Mouse (Mus musculus) hindbrain, embryonic 12.5 days (tissue): ENCODE measurements around the gene Gm9844. TPM values are rescaled to one million over a fixed set of nuclear protein-coding genes. Genes with fewer than 3 reads are reported as not detected.

Source experiments
- ATAC-seq: fragments of 200-750 bp; cut with Nextera tagmentation; 2 replicates; pipeline ENCODE4 v1.8.0; 2017; ENCODE audit warnings: moderate TSS enrichment; ENCODE audit not compliant: low FRiP score
- H3K27ac ChIP-seq: fragments of 300-500 bp; sonication (generic); 2 replicates; pipeline ENCODE4 v1.5.1; 2016; ENCODE audit warnings: mild to moderate bottlenecking
- H3K27me3 ChIP-seq: fragments of 300-500 bp; sonication (generic); 2 replicates; pipeline ENCODE4 v1.6.1; 2016; ENCODE audit warnings: mild to moderate bottlenecking
- H3K36me3 ChIP-seq: fragments of 300-500 bp; sonication (generic); 2 replicates; pipeline ENCODE4 v1.6.1; 2016; ENCODE audit warnings: mild to moderate bottlenecking
- H3K4me1 ChIP-seq: fragments of 300-500 bp; sonication (generic); 2 replicates; pipeline ENCODE4 v1.6.1; 2016
- H3K4me2 ChIP-seq: fragments of 300-500 bp; sonication (generic); replicated peaks from 2 replicates; pipeline ENCODE4 v1.6.1; 2016; ENCODE audit warnings: mild to moderate bottlenecking
- H3K4me3 ChIP-seq: fragments of 300-500 bp; sonication (generic); 2 replicates; pipeline ENCODE4 v1.5.1; 2016; ENCODE audit warnings: mild to moderate bottlenecking
- H3K9ac ChIP-seq: fragments of 300-500 bp; sonication (generic); 2 replicates; pipeline ENCODE4 v1.6.1; 2016; ENCODE audit warnings: mild to moderate bottlenecking, moderate library complexity
- H3K9me3 ChIP-seq: fragments of 300-500 bp; sonication (generic); replicated peaks from 2 replicates; pipeline ENCODE4 v1.6.1; 2016; ENCODE audit warnings: mild to moderate bottlenecking
- WGBS: fragments of 180-500 bp; shearing (Covaris S2); methylation state at CpG from one replicate; pipeline ENCODE4 v1.1.7; 2016; 5-methylcytosine and 5-hydroxymethylcytosine counted together
- polyA plus RNA-seq: library from polyadenylated mRNA; unstranded; fragments of >200 nt; fragmentation: Nextera tagmentation; extraction: Ambion mirVana; gene quantifications from 2 replicates; pipeline ENCODE4 v1.2.1, GENCODE M21; 2016

Gene Gm9844
- polyA plus RNA-seq, 1 experiment from 2014 or later = 28.6 TPM

DNA sequence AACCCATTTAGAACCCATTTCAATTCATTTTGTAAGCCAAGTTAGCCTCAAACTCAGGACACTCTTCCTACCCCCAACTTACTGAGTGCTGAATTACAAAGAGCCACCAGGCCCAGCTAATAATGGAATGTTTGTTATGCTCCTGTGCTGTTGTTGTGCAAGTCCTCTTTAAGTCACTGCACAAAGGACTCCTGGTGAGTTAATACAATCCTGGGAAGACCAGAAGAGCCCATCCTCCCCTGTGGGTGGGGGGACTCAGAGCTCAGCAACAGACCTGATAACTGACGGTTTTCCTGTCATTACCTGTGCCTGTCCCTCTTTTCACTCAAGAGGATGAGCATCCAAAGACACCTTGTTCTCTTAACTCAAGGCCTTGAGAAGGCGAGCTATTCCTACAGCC is 17.6 kb downstream of the Gm9844 start:
- H3K9me3 ChIP-seq = no peaks in the 10 kb centered on the region
- 20% methylated on average over 2 of the region's 2 CpGs for WGBS

DNA sequence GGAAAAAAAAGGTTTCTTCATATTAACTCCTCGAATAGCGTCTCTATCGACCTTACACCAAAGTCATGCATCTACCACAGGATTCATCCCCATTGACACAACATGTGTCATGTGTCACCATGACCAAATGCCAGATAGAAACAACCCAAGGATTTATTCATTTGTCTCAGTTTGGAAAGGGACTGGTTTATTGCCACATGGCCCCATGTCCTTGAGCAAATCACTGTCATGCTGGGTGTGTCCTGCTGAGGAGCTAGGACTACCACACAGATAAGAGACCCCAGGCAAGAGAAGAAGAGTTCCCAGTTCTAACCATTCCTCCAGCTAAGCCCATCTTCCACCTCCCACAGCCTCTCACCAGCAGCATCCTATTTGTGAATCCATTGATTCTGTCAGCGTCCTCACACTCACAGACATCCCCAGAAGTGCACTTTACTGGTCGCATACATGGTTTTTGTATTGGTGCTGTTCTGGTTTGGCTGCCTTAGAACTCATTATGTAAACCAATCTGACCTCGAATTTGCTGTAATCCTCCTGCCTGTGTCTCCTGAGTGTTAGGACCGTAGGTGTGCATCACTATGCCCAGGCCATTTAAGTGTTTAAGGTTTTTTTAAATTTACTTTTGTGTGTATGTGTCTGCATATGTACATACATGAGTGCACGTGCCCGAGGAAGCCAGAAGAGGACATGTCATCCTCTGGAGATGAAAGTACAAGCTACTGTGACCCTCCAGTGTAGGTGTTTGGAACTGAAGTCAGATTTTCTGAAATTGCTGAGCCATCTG is 20.6 kb downstream of the Gm9844 start:
- no peaks in the 10 kb centered on the region for H3K27me3 ChIP-seq
- H3K9me3 ChIP-seq = no peaks in the 10 kb centered on the region
- no peak overlapping the region for H3K4me2 ChIP-seq
- WGBS = 92% methylated on average over 9 of the region's 9 CpGs
- ATAC-seq = no peak
- peaks cover 20% of the 10 kb centered on the region for H3K36me3 ChIP-seq
- no peak overlapping the region for H3K4me3 ChIP-seq
- H3K9ac ChIP-seq = no peak overlapping the region
- peaks cover 25% of the 10 kb centered on the region for H3K4me1 ChIP-seq
- H3K27ac ChIP-seq = no peak overlapping the region

More for the DNA sequence above, 17.6 kb downstream of the Gm9844 start:
- Histone ChIP-seq H3K9ac (no peak overlapping the region), H3K4me2 (no peak overlapping the region), H3K27me3 (no peaks in the 10 kb centered on the region), H3K27ac (no peak overlapping the region), H3K36me3 (no peaks in the 10 kb centered on the region), H3K4me3 (no peak overlapping the region), H3K4me1 (no peaks in the 10 kb centered on the region)
- no peak for ATAC-seq

DNA sequence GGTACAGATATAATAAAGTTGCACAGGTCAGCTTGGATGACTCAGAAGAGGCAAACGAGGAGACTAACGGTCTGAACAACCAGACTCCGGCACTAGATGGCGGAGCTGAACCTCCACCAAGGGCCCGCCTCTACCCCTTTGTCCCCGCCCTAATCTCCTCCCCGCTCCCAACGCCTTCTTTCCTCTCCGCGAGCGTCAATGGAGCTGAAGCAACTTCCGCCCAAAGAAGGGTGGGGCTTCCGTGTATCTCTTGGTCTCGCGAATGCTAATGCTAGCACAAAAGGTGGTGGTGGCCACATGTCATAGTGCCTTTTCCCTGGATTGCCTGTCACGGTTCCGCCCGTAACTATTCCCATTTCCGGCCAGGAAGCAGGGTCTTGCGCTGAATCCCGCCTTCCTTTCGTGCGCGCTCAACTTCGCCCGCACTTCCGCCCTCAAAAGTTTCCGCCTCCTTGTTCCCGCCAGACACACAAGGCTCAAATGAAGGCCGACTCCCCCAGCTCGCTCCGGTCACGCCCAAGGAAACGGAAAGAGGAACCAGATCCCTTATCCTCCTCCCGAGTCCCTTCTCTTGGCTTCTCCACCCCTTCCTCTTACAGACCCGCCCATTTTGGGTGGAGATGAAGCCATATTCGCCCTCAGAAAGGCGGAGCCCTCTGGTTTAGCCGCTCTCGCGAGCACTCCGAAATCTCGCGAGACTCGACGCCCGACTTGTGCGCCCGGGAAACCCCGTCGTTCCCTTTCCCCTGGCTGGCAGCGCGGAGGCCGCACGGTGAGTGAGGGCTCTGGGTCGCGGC is 22.1 kb downstream of the Gm9844 start, which contains the start of gene Rps19:
TSS of gene Rps19 (plus strand) at position 476 of the 797 bp plus-strand sequence.
- WGBS = under 1% methylated on average over 57 of the region's 57 CpGs
- peak; percentile 94 for ATAC-seq
- no peaks in the 10 kb centered on the region for H3K27me3 ChIP-seq
- H3K4me2 ChIP-seq = peak within 1 kb of the TSS; percentile 79
- H3K9me3 ChIP-seq = no peaks in the 10 kb centered on the region
- H3K9ac ChIP-seq = peak within 1 kb of the TSS; percentile 98
- peaks cover 28% of the 10 kb centered on the region for H3K4me1 ChIP-seq
- peak within 1 kb of the TSS; percentile 87 for H3K27ac ChIP-seq
- peaks cover 34% of the 10 kb centered on the region for H3K36me3 ChIP-seq
- H3K4me3 ChIP-seq = peak within 1 kb of the TSS; percentile 82

DNA sequence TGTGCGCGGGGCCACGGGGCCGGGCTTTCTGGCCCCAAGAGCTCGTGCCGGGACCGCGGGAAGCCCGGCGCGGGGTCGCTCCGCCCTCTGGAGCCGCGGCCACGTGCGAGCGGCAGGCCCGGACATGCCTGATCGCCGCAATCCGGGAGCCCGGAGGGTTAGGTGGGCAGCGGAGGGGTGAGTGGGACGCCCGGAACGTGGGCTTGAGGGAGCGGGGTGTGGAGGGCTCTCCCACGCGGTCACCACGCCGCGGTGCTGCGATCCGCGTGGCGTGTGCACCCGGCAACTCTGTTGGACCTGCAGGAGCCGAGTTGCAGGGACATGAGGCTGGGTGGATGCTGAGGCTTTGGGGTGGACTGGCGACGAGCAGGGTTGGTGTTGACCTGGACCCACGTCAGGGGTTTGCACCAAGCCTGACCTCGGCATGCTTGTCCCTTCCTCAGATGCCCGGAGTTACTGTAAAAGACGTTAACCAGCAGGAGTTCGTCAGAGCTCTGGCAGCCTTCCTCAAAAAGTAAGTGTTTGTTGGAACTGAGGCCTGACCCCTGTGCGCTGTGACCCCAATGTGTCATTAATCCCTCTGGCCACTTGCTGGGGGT is 22.8 kb downstream of the Gm9844 start:
- peak overlapping the region; percentile 87 for H3K27ac ChIP-seq
- H3K27me3 ChIP-seq = no peaks in the 10 kb centered on the region
- ATAC-seq = peak; percentile 5; the same call in 1 of the 2 replicates
- peak overlapping the region; percentile 98 for H3K9ac ChIP-seq
- H3K4me1 ChIP-seq = peaks cover 28% of the 10 kb centered on the region
- under 1% methylated on average over 47 of the region's 47 CpGs for WGBS
- peak overlapping the region; percentile 82 for H3K4me3 ChIP-seq
- peak overlapping the region; percentile 79 for H3K4me2 ChIP-seq
- no peaks in the 10 kb centered on the region for H3K9me3 ChIP-seq
- H3K36me3 ChIP-seq = peaks cover 41% of the 10 kb centered on the region

DNA sequence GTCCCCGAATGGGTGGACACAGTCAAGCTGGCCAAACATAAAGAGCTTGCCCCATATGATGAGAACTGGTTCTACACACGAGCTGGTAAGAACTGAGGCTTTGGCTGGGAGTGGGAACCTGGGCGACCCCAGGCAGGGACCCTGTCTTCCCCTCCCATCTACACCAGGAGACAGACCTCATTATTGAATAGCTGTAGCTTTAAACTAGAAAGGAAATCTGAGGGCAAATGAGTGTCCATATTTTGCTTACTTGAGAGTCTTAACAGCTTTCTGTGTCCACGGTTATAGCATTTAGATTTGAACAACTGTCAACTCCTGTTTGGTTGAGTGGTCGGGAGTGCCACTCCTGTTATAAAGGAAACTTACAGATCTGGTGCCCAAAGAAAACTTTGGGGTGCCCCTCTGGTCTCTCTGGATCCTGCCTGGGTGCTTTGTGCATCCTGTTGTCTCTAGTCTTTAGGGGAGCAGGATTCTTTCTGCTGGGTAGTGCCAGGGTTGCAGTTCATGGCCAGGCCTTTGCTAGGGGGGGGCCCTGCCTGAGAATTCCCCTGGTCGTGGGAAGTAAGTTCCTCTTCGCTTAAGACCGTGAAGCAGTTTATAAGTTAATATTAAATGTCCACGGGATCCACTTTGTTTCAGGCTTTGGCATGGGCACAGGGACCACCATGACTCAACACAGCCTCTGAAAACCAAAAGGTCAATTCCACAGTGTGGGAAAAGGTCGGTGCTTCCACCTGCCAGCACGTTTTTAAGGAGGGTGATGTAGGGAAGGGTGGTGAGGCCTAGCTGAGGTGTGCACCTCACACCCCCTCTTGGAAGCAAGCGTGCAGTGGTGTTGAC is 23.7 kb downstream of the Gm9844 start:
- ATAC-seq = no peak
- peak overlapping the region; percentile 79 for H3K4me2 ChIP-seq
- peaks cover 46% of the 10 kb centered on the region for H3K36me3 ChIP-seq

DNA sequence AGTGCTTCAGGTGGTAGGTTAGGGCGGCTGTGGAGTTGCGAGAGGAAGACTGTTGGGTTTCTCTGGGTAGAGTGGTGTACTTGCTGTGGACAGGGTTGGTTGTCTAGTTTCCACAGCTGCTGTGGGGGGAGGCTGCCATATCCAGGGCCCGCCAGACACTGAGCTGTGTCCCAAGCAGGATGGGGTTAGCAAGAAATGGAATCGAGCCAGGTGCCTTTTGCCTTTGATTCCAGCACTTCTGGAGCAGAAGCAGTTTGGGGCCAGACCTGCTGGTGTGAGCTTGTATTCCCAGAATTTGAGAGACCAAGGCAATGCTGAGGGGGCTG is 24.3 kb downstream of the Gm9844 start:
- Histone ChIP-seq H3K27me3 (no peaks in the 10 kb centered on the region), H3K9me3 (no peaks in the 10 kb centered on the region), H3K27ac (no peak overlapping the region), H3K36me3 (peaks cover 46% of the 10 kb centered on the region), H3K4me1 (peaks cover 28% of the 10 kb centered on the region), H3K4me2 (peak overlapping the region; percentile 79), H3K9ac (peak overlapping the region; percentile 98), H3K4me3 (peak overlapping the region; percentile 82)
- no peak for ATAC-seq
- WGBS = 77% methylated on average over 4 of the region's 4 CpGs

More for the DNA sequence above, 23.7 kb downstream of the Gm9844 start:
- peaks cover 28% of the 10 kb centered on the region for H3K4me1 ChIP-seq
- no peaks in the 10 kb centered on the region for H3K9me3 ChIP-seq
- H3K27me3 ChIP-seq = no peaks in the 10 kb centered on the region
- WGBS = 47% methylated on average over 12 of the region's 12 CpGs
- peak overlapping the region; percentile 82 for H3K4me3 ChIP-seq
- no peak overlapping the region for H3K27ac ChIP-seq
- peak overlapping the region; percentile 98 for H3K9ac ChIP-seq

DNA sequence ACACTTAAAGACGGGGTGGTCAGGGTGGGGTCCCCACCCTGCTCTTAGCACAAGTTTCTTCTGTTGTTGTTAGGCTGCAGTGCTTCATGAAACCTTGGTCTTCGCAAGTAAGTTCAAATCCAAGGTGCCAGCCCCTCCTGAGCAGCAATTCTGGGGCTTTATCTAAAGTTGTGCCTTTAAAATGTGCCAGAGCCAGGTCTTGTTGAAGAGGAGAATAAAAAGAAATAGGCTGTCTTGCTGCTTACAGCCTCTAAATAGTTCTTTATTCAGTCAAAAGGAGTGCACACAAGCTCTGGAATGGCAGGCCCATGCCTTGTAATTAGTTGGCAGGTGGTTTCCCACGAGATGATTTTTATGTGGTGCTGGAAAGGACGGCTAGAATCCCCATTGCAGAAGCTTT is 25.1 kb downstream of the Gm9844 start:
- Histone ChIP-seq H3K27me3 (no peaks in the 10 kb centered on the region), H3K4me3 (no peak overlapping the region), H3K27ac (no peak overlapping the region), H3K9ac (peak overlapping the region; percentile 19; the same call in 1 of the 2 replicates), H3K9me3 (no peaks in the 10 kb centered on the region), H3K4me1 (peaks cover 28% of the 10 kb centered on the region), H3K4me2 (no peak overlapping the region), H3K36me3 (peaks cover 46% of the 10 kb centered on the region)
- 75% methylated on average over 4 of the region's 4 CpGs for WGBS
- no peak for ATAC-seq

DNA sequence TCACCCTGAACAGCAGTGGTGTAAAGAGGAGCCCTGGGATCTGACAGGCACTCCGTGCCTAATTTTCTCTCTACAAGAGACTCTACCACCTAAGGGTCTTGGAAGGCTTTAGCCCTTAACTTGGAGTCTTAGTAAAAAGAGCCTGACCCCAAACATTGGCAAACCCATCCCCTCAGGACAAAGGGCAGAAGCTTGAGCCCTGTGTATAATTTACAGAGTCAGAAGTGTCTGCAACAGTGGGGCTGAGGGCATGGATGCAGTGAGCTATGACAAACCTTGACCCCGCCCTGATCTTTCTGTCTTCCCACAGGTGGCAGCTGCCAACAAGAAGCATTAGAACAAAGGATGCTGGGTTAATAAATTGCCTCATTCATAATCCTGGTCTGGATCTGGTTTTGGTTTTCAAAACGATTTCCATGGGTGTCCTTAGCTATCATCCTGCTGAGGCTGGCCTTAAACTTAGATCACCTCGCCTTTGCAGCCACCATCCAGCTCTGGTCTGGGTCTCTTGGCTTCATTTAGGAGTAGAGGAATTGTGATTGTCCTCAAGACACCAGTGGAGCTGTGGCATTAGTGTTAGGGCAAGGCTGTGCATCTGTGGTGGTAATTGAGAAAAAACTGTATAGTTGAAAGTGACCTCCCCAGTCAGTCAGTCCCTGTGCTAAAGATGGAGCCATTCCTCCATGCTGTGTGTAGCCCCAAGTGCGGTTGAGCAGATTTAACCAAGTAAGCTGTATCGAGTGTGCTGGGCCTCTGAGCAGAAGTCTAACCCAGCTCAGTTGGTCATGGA is 27.6 kb downstream of the Gm9844 start:
- no peak overlapping the region for H3K27ac ChIP-seq
- H3K9me3 ChIP-seq = no peaks in the 10 kb centered on the region
- H3K4me2 ChIP-seq = no peak overlapping the region
- WGBS = 83% methylated on average over 6 of the region's 6 CpGs
- peaks cover 28% of the 10 kb centered on the region for H3K4me1 ChIP-seq
- no peaks in the 10 kb centered on the region for H3K27me3 ChIP-seq
- H3K4me3 ChIP-seq = no peak overlapping the region
- ATAC-seq = 0 out of 2 replicates have a peak, but pooled peaks have one; percentile 8
- peaks cover 46% of the 10 kb centered on the region for H3K36me3 ChIP-seq
- H3K9ac ChIP-seq = no peak overlapping the region

DNA sequence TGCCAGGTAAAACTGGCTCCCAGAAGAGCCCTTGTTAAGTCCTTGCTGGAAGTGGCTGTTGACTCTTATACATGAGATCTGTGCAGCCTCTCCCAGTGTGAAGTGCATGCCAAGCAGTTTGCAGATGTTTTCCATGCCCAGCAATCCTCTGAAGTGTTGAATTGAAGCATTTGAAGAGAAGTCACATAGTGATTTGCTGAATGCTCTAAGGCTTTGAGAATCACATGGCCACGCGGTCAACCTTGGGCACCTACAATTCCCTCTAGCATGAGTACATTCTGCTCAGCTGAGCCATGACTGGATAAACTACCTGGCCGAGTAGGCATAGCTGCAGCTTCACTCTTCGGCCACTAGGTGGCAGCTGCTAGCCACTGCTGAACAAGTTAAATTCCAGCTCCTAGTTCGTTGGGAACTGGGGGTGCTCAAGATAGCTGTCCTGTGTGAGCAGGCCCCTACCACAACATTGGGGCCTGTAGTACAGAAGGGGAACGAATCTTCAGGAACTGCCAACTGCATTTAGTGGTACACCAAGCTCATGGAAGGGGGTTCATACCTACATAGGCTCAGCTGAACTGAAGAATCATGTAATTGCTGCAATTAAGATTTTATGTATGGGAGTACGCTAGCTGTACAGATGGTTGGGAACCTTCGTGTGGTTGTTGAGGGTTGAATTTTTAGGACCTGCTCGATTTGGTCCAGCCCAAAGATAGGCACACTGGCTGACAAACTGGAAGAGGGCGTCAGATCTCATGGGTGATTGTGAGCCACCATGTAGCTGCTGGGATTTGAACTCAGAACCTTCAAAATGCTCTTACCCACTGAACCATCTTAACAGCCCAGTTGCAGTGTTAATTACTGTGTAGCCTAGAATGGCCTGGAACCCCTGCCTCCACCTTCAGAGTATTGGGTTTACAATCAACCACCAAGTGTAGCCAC is 28.5 kb downstream of the Gm9844 start:
- Histone ChIP-seq H3K4me1 (peaks cover 23% of the 10 kb centered on the region), H3K9me3 (no peaks in the 10 kb centered on the region), H3K36me3 (peaks cover 46% of the 10 kb centered on the region), H3K27me3 (no peaks in the 10 kb centered on the region), H3K27ac (no peak overlapping the region), H3K4me3 (no peak overlapping the region), H3K9ac (no peak overlapping the region), H3K4me2 (no peak overlapping the region)
- WGBS = 35% methylated on average over 10 of the region's 10 CpGs
- peak; percentile 53 for ATAC-seq

DNA sequence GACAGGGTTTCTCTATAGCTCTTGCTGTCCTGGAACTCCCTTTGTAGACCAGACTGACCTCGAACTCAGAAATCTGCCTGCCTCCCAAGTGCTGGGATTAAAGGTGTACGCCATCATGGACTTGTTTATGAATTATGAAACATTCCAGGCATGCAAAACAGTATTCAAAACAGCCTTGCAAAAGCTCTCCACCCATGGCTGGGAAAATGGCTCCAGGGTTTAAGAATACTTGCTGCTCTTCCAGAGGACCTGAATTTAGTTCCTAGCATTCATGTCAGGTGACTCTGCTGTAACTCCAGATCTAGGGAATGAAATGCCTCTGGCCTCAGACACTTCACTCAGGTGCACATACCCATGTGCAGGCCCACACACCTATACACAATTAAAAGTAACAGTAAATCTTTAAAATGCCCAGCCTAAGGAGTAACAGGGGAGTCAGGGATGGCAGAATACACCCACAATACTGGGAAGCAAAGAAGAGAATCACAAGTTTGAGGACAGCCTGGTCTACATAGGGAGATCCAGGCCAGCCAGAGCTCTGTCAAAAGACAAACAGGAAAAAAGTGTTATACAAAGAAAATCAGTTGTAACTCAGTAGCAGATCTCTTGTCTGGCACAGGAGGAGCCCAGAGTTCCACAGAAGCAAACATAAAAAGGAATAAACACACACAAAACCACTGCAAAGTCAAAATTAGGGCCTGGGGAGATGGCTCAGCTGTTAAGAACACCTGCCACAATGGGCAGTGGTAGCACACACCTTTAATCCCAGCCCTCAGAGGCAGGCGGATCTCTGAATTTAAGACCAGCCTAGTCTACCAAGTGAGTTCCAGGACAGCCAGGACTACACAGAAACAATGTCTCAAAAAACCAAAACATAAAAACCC is 29.5 kb downstream of the Gm9844 start:
- WGBS = 78% methylated on average over 3 of the region's 3 CpGs

More for the DNA sequence above, 29.5 kb downstream of the Gm9844 start:
- H3K27ac ChIP-seq = no peak overlapping the region
- no peak overlapping the region for H3K4me2 ChIP-seq
- no peak overlapping the region for H3K4me3 ChIP-seq
- H3K9me3 ChIP-seq = no peaks in the 10 kb centered on the region
- ATAC-seq = no peak
- H3K9ac ChIP-seq = no peak overlapping the region
- H3K27me3 ChIP-seq = no peaks in the 10 kb centered on the region
- peaks cover 36% of the 10 kb centered on the region for H3K36me3 ChIP-seq
- peaks cover 13% of the 10 kb centered on the region for H3K4me1 ChIP-seq
